In the genomic region with DNA sequence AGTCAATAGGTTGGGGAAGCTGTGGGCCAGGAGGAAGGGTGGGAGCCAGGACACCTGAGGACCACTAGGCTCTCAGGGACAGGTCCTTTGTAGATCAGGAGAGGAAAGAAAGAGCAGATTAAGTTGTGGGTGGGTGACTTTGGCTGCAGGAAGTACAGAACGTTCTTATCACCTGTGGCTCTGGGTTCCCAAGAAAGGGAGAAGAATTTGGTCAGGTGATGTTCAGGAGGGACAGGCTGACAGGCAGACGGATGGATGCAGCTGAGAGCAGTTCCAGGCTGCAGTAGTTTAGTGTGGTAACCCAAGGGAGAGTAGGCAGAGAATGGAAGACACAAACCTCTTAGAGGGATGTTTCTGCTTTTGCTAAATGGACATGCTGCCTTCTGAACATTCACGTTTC, we compare ENCODE assay signal across 8 mouse cellular contexts. TPM values are rescaled to one million over a fixed set of nuclear protein-coding genes. Genes with fewer than 3 reads are reported as not detected.
A peak's percentile ranks its signal among the peaks of the same experiment; 100 is the strongest.
DNase-seq lines count a peak whose midpoint lies in the region; ATAC-seq and TF ChIP-seq lines count a peak whose summit lies in the region.
"Had no signal": no experiment of that assay in that cellular context is flagged by ENCODE, and none has a peak within 500 bp of the region (broad histone marks: within the 10 kb centered on the region; RNA-seq: fewer than 3 reads in every experiment).

No protein-coding gene starts in this region.

- H3K36me3 ChIP-seq in kidney, embryonic 16.5 days (ENCODE audit: insufficient read depth, low read length), result no peaks in the 10 kb centered on the region
- no peaks in the 10 kb centered on the region for H3K36me3 ChIP-seq in embryonic facial prominence, embryonic 13.5 days
- no peaks in the 10 kb centered on the region for H3K36me3 ChIP-seq in intestine, embryonic 15.5 days
- H3K36me3 ChIP-seq in midbrain, postnatal 0 days (ENCODE audit: insufficient read depth, low read length), result no peaks in the 10 kb centered on the region

- WGBS in kidney, embryonic 16.5 days, result 53% methylated on average over 3 of the region's 3 CpGs
- WGBS in embryonic facial prominence, embryonic 13.5 days, result 42% methylated on average over 3 of the region's 3 CpGs
- WGBS in intestine, embryonic 15.5 days, result 46% methylated on average over 3 of the region's 3 CpGs
- 58% methylated on average over 3 of the region's 3 CpGs for whole genome bisulfite sequencing in midbrain, postnatal 0 days

- H3K4me1 ChIP-seq in kidney, embryonic 16.5 days (ENCODE audit: insufficient read depth, low read length), result peaks cover 26% of the 10 kb centered on the region
- peaks cover 50% of the 10 kb centered on the region for H3K4me1 ChIP-seq in embryonic facial prominence, embryonic 13.5 days
- peaks cover 24% of the 10 kb centered on the region for H3K4me1 ChIP-seq in intestine, embryonic 15.5 days (replicated peaks)
- no peaks in the 10 kb centered on the region; the same call in none of the 2 replicates for H3K4me1 ChIP-seq in midbrain, postnatal 0 days (ENCODE audit: insufficient read depth, low read length)

- H3K9ac ChIP-seq in kidney, embryonic 16.5 days (replicated peaks; ENCODE audit: low read length), result no peak overlapping the region
- H3K9ac ChIP-seq in embryonic facial prominence, embryonic 13.5 days, result peak overlapping the region; percentile 12; the same call in 1 of the 2 replicates
- no peak overlapping the region for H3K9ac ChIP-seq in intestine, embryonic 15.5 days
- H3K9ac ChIP-seq in midbrain, postnatal 0 days (replicated peaks; ENCODE audit: low read length, poor library complexity, severe bottlenecking), result no peak overlapping the region

- no peaks in the 10 kb centered on the region for H3K27me3 ChIP-seq in kidney, embryonic 16.5 days (ENCODE audit: insufficient read depth, low read length)
- peaks cover under 1% of the 10 kb centered on the region; the same call in 1 of the 2 replicates for H3K27me3 ChIP-seq in embryonic facial prominence, embryonic 13.5 days
- 0 out of 2 replicates have a peak, but pooled peaks cover under 1% of the 10 kb centered on the region for H3K27me3 ChIP-seq in intestine, embryonic 15.5 days (replicated peaks)
- 0 out of 2 replicates have a peak, but pooled peaks cover 6% of the 10 kb centered on the region for H3K27me3 ChIP-seq in midbrain, postnatal 0 days (ENCODE audit: insufficient read depth, low read length)
- H3K27me3 ChIP-seq: Patski had no signal

- no peak for DNase-seq in kidney, adult 11 months
- no peak for DNase-seq in midbrain, postnatal 0 days (ENCODE audit: low spot score)
- no peak for DNase-seq in urinary bladder, postnatal 10 days (ENCODE audit: low spot score)

- peak overlapping the region; percentile 45 for H3K4me2 ChIP-seq in kidney, embryonic 16.5 days (replicated peaks; ENCODE audit: low read depth, low read length)
- peak overlapping the region; percentile 45 for H3K4me2 ChIP-seq in embryonic facial prominence, embryonic 13.5 days
- peak overlapping the region; percentile 57 for H3K4me2 ChIP-seq in intestine, embryonic 15.5 days (replicated peaks)
- peak overlapping the region; percentile 35; the same call in 1 of the 2 replicates for H3K4me2 ChIP-seq in midbrain, postnatal 0 days (ENCODE audit: low read depth, low read length, poor library complexity, severe bottlenecking)

- no peak for TF ChIP-seq CTCF in midbrain, postnatal 0 days (IDR thresholded peaks at IDR 0.05)

- no peaks in the 10 kb centered on the region for H3K9me3 ChIP-seq in kidney, embryonic 16.5 days (ENCODE audit: low read length)
- H3K9me3 ChIP-seq in embryonic facial prominence, embryonic 13.5 days, result no peaks in the 10 kb centered on the region
- H3K9me3 ChIP-seq in intestine, embryonic 15.5 days, result no peaks in the 10 kb centered on the region
- no peaks in the 10 kb centered on the region for H3K9me3 ChIP-seq in midbrain, postnatal 0 days (ENCODE audit: low read length)

- no peak overlapping the region for H3K4me3 ChIP-seq in kidney, embryonic 16.5 days (ENCODE audit: low read length)
- no peak overlapping the region for H3K4me3 ChIP-seq in embryonic facial prominence, embryonic 13.5 days
- H3K4me3 ChIP-seq in intestine, embryonic 15.5 days (replicated peaks), result 0 out of 2 replicates have a peak overlapping the region, but pooled peaks have one; percentile 10
- H3K4me3 ChIP-seq in midbrain, postnatal 0 days (ENCODE audit: low read depth, low read length), result no peak overlapping the region

- no peak overlapping the region; the same call in 1 of the 2 replicates for H3K27ac ChIP-seq in kidney, embryonic 16.5 days (ENCODE audit: low read length)
- H3K27ac ChIP-seq in embryonic facial prominence, embryonic 13.5 days, result peak overlapping the region; percentile 62
- 0 out of 2 replicates have a peak overlapping the region, but pooled peaks have one; percentile 23 for H3K27ac ChIP-seq in intestine, embryonic 15.5 days
- H3K27ac ChIP-seq in midbrain, postnatal 0 days (ENCODE audit: low read depth, low read length), result no peak overlapping the region

- no peak for ATAC-seq in kidney, embryonic 16.5 days (ENCODE audit: low FRiP score, low TSS enrichment)
- no peak for ATAC-seq in embryonic facial prominence, embryonic 13.5 days (ENCODE audit: insufficient number of reproducible peaks, insufficient read depth, low FRiP score, low TSS enrichment, low read depth)
- ATAC-seq in intestine, embryonic 15.5 days, result 0 out of 2 replicates have a peak, but pooled peaks have one; percentile 2
- no peak for ATAC-seq in midbrain, postnatal 0 days (ENCODE audit: low FRiP score)
- ATAC-seq in inflammation-experienced regulatory T-cells, adult 6 months, result no peak
- ATAC-seq: Patski had no signal

RNA-seq across cellular contexts. Expression of gene Plekhg6, which starts 42.5 kb away (rescaled TPM):
- polyA plus RNA-seq in kidney, embryonic 16.5 days (2015; fragmentation: Nextera tagmentation; extraction: Ambion mirVana), result 4.9 and 6.0 TPM in 2 replicates
- 1.1 and 1.3 TPM in 2 replicates for polyA plus RNA-seq in embryonic facial prominence, embryonic 13.5 days (2015; fragmentation: Nextera tagmentation; extraction: Ambion mirVana)
- polyA plus RNA-seq in intestine, embryonic 15.5 days (2015; fragmentation: Nextera tagmentation; extraction: Ambion mirVana), result 7.3 and 8.9 TPM in 2 replicates
- total RNA-seq in midbrain, postnatal 0 days (2014; rRNA removed), result 0.22 and 0.24 TPM in 2 replicates
- polyA plus RNA-seq in midbrain, postnatal 0 days (2015; fragmentation: Nextera tagmentation; extraction: Ambion mirVana), result 0.35 and 0.54 TPM in 2 replicates
- not detected for polyA plus RNA-seq in inflammation-experienced regulatory T-cells, adult 6 months (2017; shearing (Covaris generic))

Comparison
In these comparisons a context has a peak if more than half of its experiments do, and no peak if none do; other contexts are left out.
1. H3K27ac ChIP-seq: peak in embryonic facial prominence, embryonic 13.5 days (single experiment) and intestine, embryonic 15.5 days (single experiment); none in kidney, embryonic 16.5 days (single experiment) and midbrain, postnatal 0 days (single experiment).
2. Peak in every context shown above with its lines, with median percentiles within 50 percentile points of each other: H3K4me2 ChIP-seq.